ENCODE assay signal across 26 mouse cellular contexts in genomic region chr12:35016481-35017250, GRCm38 (mm10). TPM values are rescaled to one million over a fixed set of nuclear protein-coding genes. Genes with fewer than 3 reads are reported as not detected.
A peak's percentile ranks its signal among the peaks of the same experiment; 100 is the strongest.
DNase-seq lines count a peak whose midpoint lies in the region; ATAC-seq and TF ChIP-seq lines count a peak whose summit lies in the region.
"Had no signal": no experiment of that assay in that cellular context is flagged by ENCODE, and none has a peak within 500 bp of the region (broad histone marks: within the 10 kb centered on the region; RNA-seq: fewer than 3 reads in every experiment).

No protein-coding gene starts in this region.

- H3K27me3 ChIP-seq in hindbrain, embryonic 14.5 days (ENCODE audit: control insufficient read depth, insufficient read depth, low read length): no peaks in the 10 kb centered on the region
- H3K27me3 ChIP-seq in hindbrain, embryonic 11.5 days (ENCODE audit: control insufficient read depth, insufficient read depth, low read length): no peaks in the 10 kb centered on the region
- no peaks in the 10 kb centered on the region for H3K27me3 ChIP-seq in neural tube, embryonic 14.5 days (ENCODE audit: control insufficient read depth, insufficient read depth, low read length)
- no peaks in the 10 kb centered on the region for H3K27me3 ChIP-seq in intestine, postnatal 0 days (replicated peaks; ENCODE audit: control insufficient read depth, insufficient read depth, low read length)
- H3K27me3 ChIP-seq: embryonic facial prominence, embryonic 13.5 days; neural tube, embryonic 13.5 days; stomach, embryonic 15.5 days had no signal

- DNase-seq in hindbrain, embryonic 14.5 days (ENCODE audit: low spot score): no peak
- no peak for DNase-seq in hindbrain, embryonic 11.5 days (ENCODE audit: low spot score)
- no peak for DNase-seq in neural tube, embryonic 10.5 days (ENCODE audit: extremely low spot score, low spot score)
- no peak for DNase-seq in urinary bladder, postnatal 25 days (ENCODE audit: low spot score)
- DNase-seq: adrenal gland, postnatal 36 days; cerebellum, adult 11-12 months; gastrocnemius, postnatal 25 days; kidney, adult 11 months; kidney, postnatal 36 days; liver, postnatal 0 days; right cerebral cortex, postnatal 14 days had no signal

- H3K27ac ChIP-seq in hindbrain, embryonic 14.5 days: no peak overlapping the region
- H3K27ac ChIP-seq in hindbrain, embryonic 11.5 days (ENCODE audit: low read depth, low read length): no peak overlapping the region
- H3K27ac ChIP-seq in neural tube, embryonic 14.5 days (ENCODE audit: low read depth, low read length): no peak overlapping the region
- peak overlapping the region; percentile 79 for H3K27ac ChIP-seq in intestine, postnatal 0 days (ENCODE audit: low read depth, low read length)
- H3K27ac ChIP-seq: embryonic facial prominence, embryonic 13.5 days; hindbrain, embryonic 13.5 days; limb, embryonic 10.5 days; neural tube, embryonic 13.5 days; stomach, embryonic 15.5 days had no signal

- TF ChIP-seq CTCF in intestine, postnatal 0 days (IDR thresholded peaks at IDR 0.05; ENCODE audit: low read depth): no peak

- H3K4me3 ChIP-seq in hindbrain, embryonic 14.5 days (replicated peaks; ENCODE audit: low read length): no peak overlapping the region
- H3K4me3 ChIP-seq in hindbrain, embryonic 11.5 days (ENCODE audit: low read depth, low read length): no peak overlapping the region
- H3K4me3 ChIP-seq in neural tube, embryonic 14.5 days (ENCODE audit: low read depth, low read length): no peak overlapping the region
- no peak overlapping the region for H3K4me3 ChIP-seq in intestine, postnatal 0 days (ENCODE audit: low read depth, low read length)
- H3K4me3 ChIP-seq: embryonic facial prominence, embryonic 13.5 days; hindbrain, embryonic 13.5 days; limb, embryonic 10.5 days; neural tube, embryonic 13.5 days; stomach, embryonic 15.5 days had no signal

- 0 out of 2 replicates have a peak, but pooled peaks have one; percentile 24 for ATAC-seq in hindbrain, embryonic 14.5 days (ENCODE audit: low FRiP score)
- no peak for ATAC-seq in hindbrain, embryonic 11.5 days (ENCODE audit: low FRiP score)
- ATAC-seq in neural tube, embryonic 14.5 days (ENCODE audit: low read depth): 0 out of 2 replicates have a peak, but pooled peaks have one; percentile 17
- peak; percentile 80 for ATAC-seq in intestine, postnatal 0 days
- no peak for ATAC-seq in erythroblast, adult 5-6 weeks (replicated peaks; ENCODE audit: low FRiP score, poor library complexity, severe bottlenecking)
- ATAC-seq: liver, postnatal 0 days; Patski had no signal

- no peaks in the 10 kb centered on the region for H3K36me3 ChIP-seq in hindbrain, embryonic 14.5 days (replicated peaks; ENCODE audit: control insufficient read depth, insufficient read depth)
- H3K36me3 ChIP-seq in hindbrain, embryonic 11.5 days (ENCODE audit: control insufficient read depth, insufficient read depth, low read length): no peaks in the 10 kb centered on the region
- no peaks in the 10 kb centered on the region for H3K36me3 ChIP-seq in neural tube, embryonic 14.5 days (ENCODE audit: control insufficient read depth, insufficient read depth, low read length)
- no peaks in the 10 kb centered on the region for H3K36me3 ChIP-seq in intestine, postnatal 0 days (ENCODE audit: control insufficient read depth, insufficient read depth)
- H3K36me3 ChIP-seq: embryonic facial prominence, embryonic 13.5 days; hindbrain, embryonic 13.5 days; limb, embryonic 10.5 days; neural tube, embryonic 13.5 days; stomach, embryonic 15.5 days had no signal

- no peak overlapping the region for H3K4me2 ChIP-seq in hindbrain, embryonic 14.5 days (replicated peaks)
- H3K4me2 ChIP-seq in hindbrain, embryonic 11.5 days (replicated peaks; ENCODE audit: low read depth, low read length): no peak overlapping the region
- H3K4me2 ChIP-seq in neural tube, embryonic 14.5 days (ENCODE audit: low read depth, low read length): no peak overlapping the region
- peak overlapping the region; percentile 49 for H3K4me2 ChIP-seq in intestine, postnatal 0 days (replicated peaks; ENCODE audit: low read depth)
- H3K4me2 ChIP-seq: embryonic facial prominence, embryonic 13.5 days; hindbrain, embryonic 13.5 days; neural tube, embryonic 13.5 days; stomach, embryonic 15.5 days had no signal

- no peaks in the 10 kb centered on the region for H3K9me3 ChIP-seq in hindbrain, embryonic 14.5 days (ENCODE audit: control insufficient read depth, low read length)
- no peaks in the 10 kb centered on the region for H3K9me3 ChIP-seq in hindbrain, embryonic 11.5 days (ENCODE audit: control insufficient read depth, low read length)
- H3K9me3 ChIP-seq in neural tube, embryonic 14.5 days (ENCODE audit: control insufficient read depth, low read length): no peaks in the 10 kb centered on the region
- H3K9me3 ChIP-seq in intestine, postnatal 0 days (ENCODE audit: control insufficient read depth): no peaks in the 10 kb centered on the region
- H3K9me3 ChIP-seq: embryonic facial prominence, embryonic 13.5 days; hindbrain, embryonic 13.5 days; limb, embryonic 10.5 days; neural tube, embryonic 13.5 days; stomach, embryonic 15.5 days had no signal

- WGBS in hindbrain, embryonic 14.5 days: 89% methylated on average over 9 of the region's 9 CpGs
- 86% methylated on average over 9 of the region's 9 CpGs for WGBS in hindbrain, embryonic 11.5 days
- 68% methylated on average over 9 of the region's 9 CpGs for whole genome bisulfite sequencing in neural tube, embryonic 14.5 days
- WGBS in intestine, postnatal 0 days: 41% methylated on average over 9 of the region's 9 CpGs

- H3K9ac ChIP-seq in hindbrain, embryonic 14.5 days: no peak overlapping the region
- no peak overlapping the region for H3K9ac ChIP-seq in hindbrain, embryonic 11.5 days (ENCODE audit: low read depth, low read length)
- H3K9ac ChIP-seq in neural tube, embryonic 14.5 days (replicated peaks; ENCODE audit: low read depth, low read length): no peak overlapping the region
- no peak overlapping the region for H3K9ac ChIP-seq in intestine, postnatal 0 days (ENCODE audit: low read depth, low read length)
- H3K9ac ChIP-seq: embryonic facial prominence, embryonic 13.5 days; hindbrain, embryonic 13.5 days; liver, postnatal 0 days; neural tube, embryonic 13.5 days; stomach, embryonic 15.5 days had no signal

- no peaks in the 10 kb centered on the region for H3K4me1 ChIP-seq in hindbrain, embryonic 14.5 days (replicated peaks; ENCODE audit: control insufficient read depth, insufficient read depth, low read length)
- no peaks in the 10 kb centered on the region for H3K4me1 ChIP-seq in hindbrain, embryonic 11.5 days (replicated peaks; ENCODE audit: control insufficient read depth, insufficient read depth, low read length)
- no peaks in the 10 kb centered on the region for H3K4me1 ChIP-seq in neural tube, embryonic 14.5 days (ENCODE audit: control insufficient read depth, insufficient read depth, low read length)
- H3K4me1 ChIP-seq in intestine, postnatal 0 days (replicated peaks; ENCODE audit: control insufficient read depth, insufficient read depth, low read length): no peaks in the 10 kb centered on the region; the same call in 1 of the 2 replicates
- H3K4me1 ChIP-seq: hindbrain, embryonic 13.5 days; limb, embryonic 10.5 days; neural tube, embryonic 13.5 days; stomach, embryonic 15.5 days had no signal

RNA-seq across cellular contexts. Expression of gene Snx13, which starts 30.3 kb away (rescaled TPM):
- 32.8 and 37.1 TPM in 2 replicates for polyA plus RNA-seq in hindbrain, embryonic 14.5 days (2014; fragmentation: Nextera tagmentation; extraction: Ambion mirVana)
- 21.8 and 23.6 TPM in 2 replicates for polyA plus RNA-seq in hindbrain, embryonic 11.5 days (2014; fragmentation: Nextera tagmentation; extraction: Ambion mirVana)
- polyA plus RNA-seq in neural tube, embryonic 14.5 days (2014; fragmentation: Nextera tagmentation; extraction: Ambion mirVana): 32.2 and 35.2 TPM in 2 replicates
- polyA plus RNA-seq in intestine, postnatal 0 days (2015; fragmentation: Nextera tagmentation; extraction: Ambion mirVana): 21.6 and 26.1 TPM in 2 replicates
- 9.4 and 18.6 TPM in 2 replicates for total RNA-seq in erythroblast, adult 5-6 weeks (2015; ENCODE audit: low replicate concordance)
- 15.5 and 17.1 TPM in 2 replicates for total RNA-seq in erythroblast, adult 5-6 weeks (2017; ENCODE audit: low replicate concordance)

RNA-seq across cellular contexts. Expression of gene Prps1l1, which starts 32.1 kb away (rescaled TPM):
- polyA plus RNA-seq in hindbrain, embryonic 14.5 days (2014; fragmentation: Nextera tagmentation; extraction: Ambion mirVana): not detected in 2 replicates
- not detected in 2 replicates for polyA plus RNA-seq in hindbrain, embryonic 11.5 days (2014; fragmentation: Nextera tagmentation; extraction: Ambion mirVana)
- polyA plus RNA-seq in neural tube, embryonic 14.5 days (2014; fragmentation: Nextera tagmentation; extraction: Ambion mirVana): not detected in 2 replicates
- polyA plus RNA-seq in intestine, postnatal 0 days (2015; fragmentation: Nextera tagmentation; extraction: Ambion mirVana): not detected in 2 replicates
- 1.3 TPM in 1 of 2 replicates, not detected in the other for total RNA-seq in erythroblast, adult 5-6 weeks (2015; ENCODE audit: low replicate concordance)
- not detected in 2 replicates for total RNA-seq in erythroblast, adult 5-6 weeks (2017; ENCODE audit: low replicate concordance)
- total RNA-seq: adrenal gland, postnatal 36 days; gastrocnemius, postnatal 25 days; layer of hippocampus, postnatal 10 days; left cerebral cortex, adult 8-10 months; liver, adult 2 months had no signal
- polyA plus RNA-seq: embryonic facial prominence, embryonic 13.5 days; heart, postnatal 0 days; hindbrain, embryonic 13.5 days; limb, embryonic 10.5 days; liver, adult 2 months; liver, postnatal 0 days; neural tube, embryonic 13.5 days; Patski; spleen, adult 2 months; stomach, embryonic 15.5 days; thymus, postnatal 0 days had no signal

Comparison
In these comparisons a context has a peak if more than half of its experiments do, and no peak if none do; other contexts are left out.
1. ATAC-seq: peak in hindbrain, embryonic 14.5 days (single experiment), neural tube, embryonic 14.5 days (single experiment) and intestine, postnatal 0 days (single experiment); none in hindbrain, embryonic 11.5 days (single experiment) and erythroblast, adult 5-6 weeks (single experiment).